30 mouse cellular contexts compared by ENCODE assay signal in genomic region chr13:95108035-95108434, GRCm38 (mm10).
DNase-seq lines count a peak whose midpoint lies in the region; TF ChIP-seq lines count a peak whose summit lies in the region.
"Had no signal": no experiment of that assay in that cellular context is flagged by ENCODE, and none has a peak within 500 bp of the region (broad histone marks: within the 10 kb centered on the region; RNA-seq: fewer than 3 reads in every experiment).

No protein-coding gene starts in this region.

- no peaks in the 10 kb centered on the region for H3K36me3 ChIP-seq in CH12.LX (replicated peaks in 1 of 2; ENCODE audit: control insufficient read depth in 1 of 2, insufficient read depth in 1 of 2, low read length in 1 of 2)
- H3K36me3 ChIP-seq: embryonic facial prominence, embryonic 15.5 days; G1E; heart, embryonic 10.5 days; heart, embryonic 15.5 days; hindbrain, embryonic 15.5 days; midbrain, embryonic 13.5 days; neural tube, embryonic 13.5 days; stomach, embryonic 15.5 days had no signal

- H3K9ac ChIP-seq in CH12.LX (ENCODE audit: insufficient read depth, low read depth): 0 out of 2 replicates have a peak overlapping the region, but pooled peaks have one; percentile 13
- H3K9ac ChIP-seq: embryonic facial prominence, embryonic 15.5 days; forebrain, embryonic 13.5 days; heart, embryonic 15.5 days; hindbrain, embryonic 15.5 days; liver, embryonic 14.5 days; midbrain, embryonic 13.5 days; neural tube, embryonic 13.5 days; stomach, embryonic 15.5 days had no signal

- peak; percentile 48; the same call in 1 of the 2 replicates for TF ChIP-seq EP300 in CH12.LX (IDR thresholded peaks at IDR 0.05; ENCODE audit: low read length)

- H3K27ac ChIP-seq in CH12.LX (ENCODE audit: insufficient read depth, low read depth): peak overlapping the region; percentile 23; the same call in 1 of the 2 replicates
- H3K27ac ChIP-seq: embryonic facial prominence, embryonic 15.5 days; forebrain, embryonic 13.5 days; heart, embryonic 10.5 days; heart, embryonic 15.5 days; hindbrain, embryonic 15.5 days; liver, embryonic 14.5 days; macrophage; midbrain, embryonic 13.5 days; neural tube, embryonic 13.5 days; stomach, embryonic 15.5 days had no signal

- TF ChIP-seq RAD21 in CH12.LX (IDR thresholded peaks at IDR 0.05; ENCODE audit: low read depth, low read length): no peak

- no peaks in the 10 kb centered on the region for H3K9me3 ChIP-seq in CH12.LX (replicated peaks; ENCODE audit: low read length)
- H3K9me3 ChIP-seq: embryonic facial prominence, embryonic 15.5 days; forebrain, embryonic 13.5 days; G1E; heart, embryonic 10.5 days; heart, embryonic 15.5 days; hindbrain, embryonic 15.5 days; midbrain, embryonic 13.5 days; neural tube, embryonic 13.5 days; stomach, embryonic 15.5 days had no signal

- dilution Hi-C loops in CH12.LX (cut with MboI; ENCODE audit: extremely low pct_ligation_motif_present, extremely low pct_unique_long_range_greater_than_20kb, low sequenced_read_pairs): no loop called here

- H3K4me2 ChIP-seq in CH12.LX (ENCODE audit: insufficient read depth, low read depth, poor library complexity, severe bottlenecking): peak overlapping the region; percentile 47; the same call in 1 of the 2 replicates
- H3K4me2 ChIP-seq: embryonic facial prominence, embryonic 15.5 days; forebrain, embryonic 13.5 days; heart, embryonic 15.5 days; hindbrain, embryonic 15.5 days; midbrain, embryonic 13.5 days; neural tube, embryonic 13.5 days; stomach, embryonic 15.5 days had no signal

- TF ChIP-seq CTCF in CH12.LX (conservative IDR thresholded peaks at IDR 0.05 in 1 of 2, IDR thresholded peaks at IDR 0.05 in 1 of 2; ENCODE audit: low read depth in 2 of 2, low read length in 2 of 2): no peak

- no peak for TF ChIP-seq POLR2A in CH12.LX (IDR thresholded peaks at IDR 0.05; ENCODE audit: low read depth, low read length)

- no peaks in the 10 kb centered on the region for H3K27me3 ChIP-seq in CH12.LX (replicated peaks)
- H3K27me3 ChIP-seq: embryonic facial prominence, embryonic 15.5 days; forebrain, embryonic 13.5 days; heart, embryonic 15.5 days; hindbrain, embryonic 15.5 days; midbrain, embryonic 13.5 days; neural tube, embryonic 13.5 days; stomach, embryonic 15.5 days had no signal

- H3K4me3 ChIP-seq in CH12.LX (replicated peaks in 1 of 3; ENCODE audit: low read depth in 2 of 3, low read length in 2 of 3, poor library complexity in 1 of 3): no peak overlapping the region
- H3K4me3 ChIP-seq: embryonic facial prominence, embryonic 15.5 days; forebrain, embryonic 13.5 days; heart, embryonic 10.5 days; heart, embryonic 15.5 days; hindbrain, embryonic 15.5 days; midbrain, embryonic 13.5 days; neural tube, embryonic 13.5 days; stomach, embryonic 15.5 days had no signal

- H3K4me1 ChIP-seq in CH12.LX (ENCODE audit: control insufficient read depth in 1 of 2, insufficient read depth in 2 of 2): peaks cover 7 to 44% of the 10 kb centered on the region in 2 experiments
- H3K4me1 ChIP-seq: forebrain, embryonic 13.5 days; heart, embryonic 10.5 days; heart, embryonic 15.5 days; hindbrain, embryonic 15.5 days; neural tube, embryonic 13.5 days had no signal

- DNase-seq in heart, adult 11 months: peak; percentile 87
- no peak for DNase-seq in heart, adult 9 months (ENCODE audit: low spot score in 2 of 2)
- DNase-seq in CH12.LX (ENCODE audit: extremely low read depth): peak; percentile 70
- DNase-seq in adipocyte (ENCODE audit: low spot score): peak; percentile 24
- DNase-seq in skeletal muscle tissue, adult 2 months (ENCODE audit: low read depth, low spot score): peak; percentile 20
- DNase-seq in ovary, postnatal 10 days (ENCODE audit: low spot score): no peak
- DNase-seq: adrenal gland, postnatal 25 days; cerebellum, adult 8-10 months; cerebellum, postnatal 36 days; embryo, embryonic 11 days; heart, postnatal 36 days; kidney, adult 11 months; kidney, postnatal 14 days; layer of hippocampus, postnatal 36 days; liver; lung, adult 2 months; lung, postnatal 10 days; retina, postnatal 1 day; right cerebral cortex, postnatal 14 days had no signal

- in situ Hi-C loops in CH12.LX (cut with MboI; ENCODE audit: low pct_ligation_motif_present, low pct_unique_long_range_greater_than_20kb, low sequenced_read_pairs): no loop called here

- H3K79me2 ChIP-seq in CH12.LX (replicated peaks; ENCODE audit: control insufficient read depth, extremely low read depth, insufficient read depth, poor library complexity, severe bottlenecking): no peaks in the 10 kb centered on the region

TF ChIP-seq in CH12.LX, 34 proteins besides CTCF, POLR2A, EP300 and RAD21:
- TF ChIP-seq MYC (IDR thresholded peaks at IDR 0.05; ENCODE audit: low read depth, low read length): no peak
- 0 out of 2 replicates have a peak, but pooled peaks have one; percentile 38 for TF ChIP-seq IRF4 (IDR thresholded peaks at IDR 0.05; ENCODE audit: low read depth, low read length)
- no peak for TF ChIP-seq ELF1 (IDR thresholded peaks at IDR 0.05; ENCODE audit: low read depth, low read length)
- TF ChIP-seq TCF12 (IDR thresholded peaks at IDR 0.05; ENCODE audit: low read depth, low read length): no peak; the same call in 1 of the 2 replicates
- no peak for TF ChIP-seq ZKSCAN1 (IDR thresholded peaks at IDR 0.05; ENCODE audit: borderline replicate concordance, low read depth, low read length)
- no peak for TF ChIP-seq NRF1 (IDR thresholded peaks at IDR 0.05; ENCODE audit: low read depth, low read length)
- 0 out of 2 replicates have a peak, but pooled peaks have one; percentile 3 for TF ChIP-seq JUN (IDR thresholded peaks at IDR 0.05; ENCODE audit: insufficient read depth, low read depth, low read length)
- no peak for TF ChIP-seq MAX (IDR thresholded peaks at IDR 0.05; ENCODE audit: low read length)
- TF ChIP-seq ETS1 (conservative IDR thresholded peaks at IDR 0.05; ENCODE audit: low read depth, low read length): peak; percentile 76
- TF ChIP-seq CHD2 (IDR thresholded peaks at IDR 0.05; ENCODE audit: low read length): no peak
- TF ChIP-seq RCOR1 (conservative IDR thresholded peaks at IDR 0.05; ENCODE audit: low read depth, low read length): no peak
- TF ChIP-seq MXI1 (IDR thresholded peaks at IDR 0.05; ENCODE audit: low read depth, low read length): no peak
- TF ChIP-seq CHD1 (IDR thresholded peaks at IDR 0.05; ENCODE audit: low read depth, low read length): no peak
- TF ChIP-seq BHLHE40 (IDR thresholded peaks at IDR 0.05; ENCODE audit: low read depth, low read length): peak; percentile 52
- 0 out of 2 replicates have a peak, but pooled peaks have one; percentile 2 for TF ChIP-seq SIN3A (IDR thresholded peaks at IDR 0.05; ENCODE audit: low read length)

Comparison
In these comparisons a context has a peak if more than half of its experiments do, and no peak if none do; other contexts are left out.
1. DNase-seq: peak in heart, adult 11 months (single experiment), CH12.LX (single experiment), adipocyte (single experiment) and skeletal muscle tissue, adult 2 months (single experiment); none in heart, adult 9 months (0 of 2) and ovary, postnatal 10 days (single experiment).